Mouse (Mus musculus): ENCODE measurements at regions not wholly inside any gene's neighbourhood (a gene's known extent, or its start where the extent isn't known, plus 50 kb on each side); places are given as distances from the start of the nearest gene placed in this dataset.

DNA sequence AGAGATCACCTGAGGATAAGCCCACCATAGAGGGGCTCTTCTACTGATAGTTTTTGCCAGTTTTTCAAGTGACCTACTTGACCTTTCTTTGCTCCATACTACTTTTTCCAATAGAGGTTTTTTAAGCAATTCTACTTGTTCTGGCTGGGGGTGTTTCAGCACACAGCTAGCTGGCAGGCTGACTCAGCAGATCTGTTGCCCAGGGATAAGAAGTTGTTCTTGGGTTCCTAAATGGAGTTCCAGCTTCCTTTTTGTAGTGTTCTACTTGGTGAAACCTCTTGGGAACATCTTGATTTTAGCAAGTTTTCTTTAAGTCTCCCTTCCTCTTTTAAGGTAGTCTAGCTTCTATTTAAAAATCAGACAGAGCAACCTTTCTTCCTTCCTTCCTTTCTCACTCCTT is 61.0 kb downstream of the 4930474N05Rik start:
- TF ChIP-seq CTCF (IDR thresholded peaks at IDR 0.05; ENCODE audit: low read depth), result no peak
- Histone ChIP-seq H3K9ac (ENCODE audit: low read depth, low read length) (no peak overlapping the region), H3K4me3 (replicated peaks; ENCODE audit: low read depth, low read length) (no peak overlapping the region), H3K9me3 (replicated peaks; ENCODE audit: low read length) (no peaks in the 10 kb centered on the region), H3K27ac (no peak overlapping the region), H3K27me3 (ENCODE audit: insufficient read depth, low read length) (no peaks in the 10 kb centered on the region), H3K4me2 (ENCODE audit: low read length) (no peak overlapping the region), H3K4me1 (replicated peaks; ENCODE audit: insufficient read depth, low read length) (no peaks in the 10 kb centered on the region), H3K36me3 (ENCODE audit: insufficient read depth, low read length) (no peaks in the 10 kb centered on the region)
- ATAC-seq (replicated peaks; ENCODE audit: low FRiP score, low read depth), result no peak
- DNase-seq (ENCODE audit: low spot score), result no peak

DNA sequence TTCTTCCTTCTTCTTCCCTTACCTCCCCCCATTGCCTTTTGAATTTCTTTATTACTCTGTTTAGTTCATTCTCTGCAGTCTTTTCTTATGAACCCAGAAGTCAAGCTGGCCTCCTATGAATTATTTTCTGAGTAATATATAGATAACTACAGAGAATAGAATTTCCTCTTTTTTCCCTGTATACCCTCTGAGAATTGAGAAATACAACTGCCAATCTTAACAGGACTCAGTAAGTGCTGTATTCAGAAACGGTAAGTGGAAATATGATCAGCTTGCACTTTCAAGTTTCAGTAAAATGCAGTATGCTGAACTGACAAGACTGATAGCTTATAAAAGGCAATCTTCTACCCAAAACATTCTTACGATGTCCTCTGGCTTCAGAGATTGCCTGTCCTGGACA is 61.5 kb downstream of the 4930474N05Rik start:
- TF ChIP-seq CTCF (IDR thresholded peaks at IDR 0.05; ENCODE audit: low read depth), result no peak
- 70% methylated on average over 2 of the region's 2 CpGs for WGBS

DNA sequence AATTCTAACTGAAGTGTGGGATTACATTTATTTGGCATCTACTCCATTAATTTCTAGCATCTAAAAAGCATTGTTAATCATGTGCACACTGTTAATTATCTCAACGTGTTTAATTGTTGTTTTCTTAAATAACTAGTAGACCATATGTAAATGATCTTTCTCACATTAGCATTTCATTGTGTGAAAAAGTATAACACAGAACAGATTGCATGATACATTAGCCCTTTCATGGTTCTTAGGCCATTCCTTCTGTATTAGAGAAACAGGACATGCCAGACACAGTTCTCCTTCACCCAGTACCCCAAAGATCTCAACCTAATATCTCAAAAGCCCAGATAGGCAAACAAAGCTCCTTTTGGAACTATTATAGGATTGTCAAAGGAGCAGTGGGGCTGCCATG is 89.0 kb downstream of the 4930474N05Rik start:
- Histone ChIP-seq H3K9me3 (replicated peaks; ENCODE audit: low read length) (no peaks in the 10 kb centered on the region), H3K36me3 (ENCODE audit: insufficient read depth, low read length) (no peaks in the 10 kb centered on the region), H3K27ac (no peak overlapping the region), H3K27me3 (ENCODE audit: insufficient read depth, low read length) (no peaks in the 10 kb centered on the region), H3K9ac (ENCODE audit: low read depth, low read length) (no peak overlapping the region), H3K4me1 (replicated peaks; ENCODE audit: insufficient read depth, low read length) (no peaks in the 10 kb centered on the region), H3K4me2 (ENCODE audit: low read length) (no peak overlapping the region), H3K4me3 (replicated peaks; ENCODE audit: low read depth, low read length) (no peak overlapping the region)
- no peak for TF ChIP-seq CTCF (IDR thresholded peaks at IDR 0.05; ENCODE audit: low read depth)
- no peak for DNase-seq (ENCODE audit: low spot score)
- WGBS, result 47% methylated on average over 1 of the region's 1 CpGs
- no peak for ATAC-seq (replicated peaks; ENCODE audit: low FRiP score, low read depth)

More for the DNA sequence above, 61.5 kb downstream of the 4930474N05Rik start:
- H3K9ac ChIP-seq (ENCODE audit: low read depth, low read length), result no peak overlapping the region
- DNase-seq (ENCODE audit: low spot score), result no peak
- no peaks in the 10 kb centered on the region for H3K9me3 ChIP-seq (replicated peaks; ENCODE audit: low read length)
- no peaks in the 10 kb centered on the region for H3K36me3 ChIP-seq (ENCODE audit: insufficient read depth, low read length)
- no peak overlapping the region for H3K4me2 ChIP-seq (ENCODE audit: low read length)
- no peak overlapping the region for H3K27ac ChIP-seq
- no peak for ATAC-seq (replicated peaks; ENCODE audit: low FRiP score, low read depth)
- H3K4me3 ChIP-seq (replicated peaks; ENCODE audit: low read depth, low read length), result no peak overlapping the region
- H3K4me1 ChIP-seq (replicated peaks; ENCODE audit: insufficient read depth, low read length), result no peaks in the 10 kb centered on the region
- H3K27me3 ChIP-seq (ENCODE audit: insufficient read depth, low read length), result no peaks in the 10 kb centered on the region

DNA sequence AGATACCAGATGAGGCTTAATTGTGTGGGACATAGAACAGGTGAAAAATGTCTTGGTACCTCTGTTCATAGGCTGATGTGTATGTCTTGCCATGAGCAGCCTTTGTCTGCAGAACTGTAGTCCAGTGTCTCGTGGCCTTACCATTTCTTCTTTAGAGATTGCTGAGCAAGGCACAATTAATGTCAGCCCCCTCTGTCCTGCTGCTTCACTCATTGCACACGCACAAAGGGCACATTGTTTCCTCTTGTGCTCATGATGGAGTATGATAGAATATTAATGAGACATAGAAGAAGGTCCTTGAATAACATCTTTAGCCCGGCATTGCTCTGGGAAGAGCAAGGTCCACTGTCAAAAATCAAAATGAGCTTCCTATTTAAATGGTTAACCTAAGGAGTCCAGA is 101.8 kb downstream of the 4930474N05Rik start:
- Histone ChIP-seq H3K27me3 (ENCODE audit: insufficient read depth, low read length) (no peaks in the 10 kb centered on the region), H3K4me2 (ENCODE audit: low read length) (no peak overlapping the region), H3K4me1 (replicated peaks; ENCODE audit: insufficient read depth, low read length) (no peaks in the 10 kb centered on the region), H3K9me3 (replicated peaks; ENCODE audit: low read length) (no peaks in the 10 kb centered on the region), H3K27ac (no peak overlapping the region), H3K4me3 (replicated peaks; ENCODE audit: low read depth, low read length) (no peak overlapping the region), H3K36me3 (ENCODE audit: insufficient read depth, low read length) (no peaks in the 10 kb centered on the region), H3K9ac (ENCODE audit: low read depth, low read length) (no peak overlapping the region)
- DNase-seq (ENCODE audit: low spot score) (no peak), ATAC-seq (replicated peaks; ENCODE audit: low FRiP score, low read depth) (no peak)
- no peak for TF ChIP-seq CTCF (IDR thresholded peaks at IDR 0.05; ENCODE audit: low read depth)
- 61% methylated on average over 3 of the region's 3 CpGs for WGBS

DNA sequence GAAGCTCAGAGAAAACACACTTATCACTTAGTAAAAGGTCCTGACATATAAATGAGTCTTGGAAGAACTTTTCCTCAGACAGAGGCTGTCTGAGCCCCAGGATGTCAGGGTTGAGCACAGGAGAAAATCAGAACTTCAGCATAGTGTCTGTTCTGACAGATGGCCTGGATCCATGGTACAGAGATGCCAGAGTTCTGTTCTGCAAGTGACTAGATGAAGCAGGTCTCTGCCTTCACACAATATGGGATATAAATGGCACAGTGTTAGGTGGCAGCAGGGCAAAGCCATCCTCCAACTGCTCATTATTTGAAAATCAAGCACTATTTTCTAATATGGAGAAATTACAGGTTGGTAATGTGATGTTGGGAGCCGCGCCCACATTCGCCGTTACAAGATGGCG is 103.7 kb downstream of the 4930474N05Rik start:
- Histone ChIP-seq H3K27ac (no peak overlapping the region), H3K4me2 (ENCODE audit: low read length) (no peak overlapping the region), H3K4me1 (replicated peaks; ENCODE audit: insufficient read depth, low read length) (no peaks in the 10 kb centered on the region), H3K4me3 (replicated peaks; ENCODE audit: low read depth, low read length) (no peak overlapping the region), H3K27me3 (ENCODE audit: insufficient read depth, low read length) (no peaks in the 10 kb centered on the region), H3K36me3 (ENCODE audit: insufficient read depth, low read length) (no peaks in the 10 kb centered on the region), H3K9ac (ENCODE audit: low read depth, low read length) (no peak overlapping the region), H3K9me3 (replicated peaks; ENCODE audit: low read length) (no peaks in the 10 kb centered on the region)
- DNase-seq (ENCODE audit: low spot score) (no peak), ATAC-seq (replicated peaks; ENCODE audit: low FRiP score, low read depth) (no peak)
- 96% methylated on average over 5 of the region's 5 CpGs for WGBS
- TF ChIP-seq CTCF (IDR thresholded peaks at IDR 0.05; ENCODE audit: low read depth), result no peak

DNA sequence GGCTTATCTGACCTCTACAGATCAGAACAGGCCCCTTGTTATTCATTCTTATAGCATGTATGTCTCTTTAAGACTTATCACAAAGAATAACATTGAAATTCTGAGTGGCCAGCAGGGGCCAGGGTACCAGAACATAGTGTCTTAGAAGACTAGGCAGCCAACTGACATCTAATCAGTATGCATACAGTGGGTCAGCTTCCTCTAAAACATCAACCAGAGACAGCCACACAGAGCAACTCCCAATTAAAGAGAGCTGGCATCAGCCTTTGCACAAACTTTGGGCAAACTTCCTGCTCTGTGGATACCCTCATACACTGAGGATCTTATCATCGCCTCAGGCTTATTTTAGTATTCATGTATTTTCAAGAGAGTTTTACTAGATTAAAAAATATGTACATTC is 109.1 kb downstream of the 4930474N05Rik start:
- Histone ChIP-seq H3K4me3 (replicated peaks; ENCODE audit: low read depth, low read length) (no peak overlapping the region), H3K9me3 (replicated peaks; ENCODE audit: low read length) (no peaks in the 10 kb centered on the region), H3K9ac (ENCODE audit: low read depth, low read length) (no peak overlapping the region), H3K27me3 (ENCODE audit: insufficient read depth, low read length) (no peaks in the 10 kb centered on the region), H3K4me1 (replicated peaks; ENCODE audit: insufficient read depth, low read length) (no peaks in the 10 kb centered on the region), H3K36me3 (ENCODE audit: insufficient read depth, low read length) (no peaks in the 10 kb centered on the region), H3K27ac (no peak overlapping the region), H3K4me2 (ENCODE audit: low read length) (no peak overlapping the region)
- WGBS, result 93% methylated on average over 1 of the region's 1 CpGs
- no peak for TF ChIP-seq CTCF (IDR thresholded peaks at IDR 0.05; ENCODE audit: low read depth)
- DNase-seq (ENCODE audit: low spot score) (no peak), ATAC-seq (replicated peaks; ENCODE audit: low FRiP score, low read depth) (no peak)

DNA sequence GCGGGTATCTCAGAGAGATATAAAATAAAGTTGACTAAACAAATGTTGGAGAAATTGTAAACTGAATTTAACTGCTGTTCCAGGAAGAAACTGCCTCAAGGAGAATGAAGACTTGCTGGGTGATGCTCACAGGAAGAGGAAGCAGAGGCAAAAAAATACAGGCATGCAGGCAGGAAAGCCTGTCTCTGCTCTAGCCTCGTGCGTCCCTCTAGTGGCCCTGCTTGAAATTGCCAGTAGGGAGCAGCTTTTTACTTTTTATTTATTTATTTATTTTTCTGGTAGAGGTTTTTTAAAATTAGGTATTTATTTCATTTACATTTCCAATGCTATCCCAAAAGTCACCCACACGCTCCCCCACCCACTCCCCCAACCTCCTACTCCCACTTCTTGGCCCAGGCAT is 118.1 kb downstream of the 4930474N05Rik start:
- Histone ChIP-seq H3K27me3 (ENCODE audit: insufficient read depth, low read length) (no peaks in the 10 kb centered on the region), H3K27ac (no peak overlapping the region), H3K9me3 (replicated peaks; ENCODE audit: low read length) (no peaks in the 10 kb centered on the region), H3K4me2 (ENCODE audit: low read length) (no peak overlapping the region), H3K36me3 (ENCODE audit: insufficient read depth, low read length) (no peaks in the 10 kb centered on the region), H3K4me3 (replicated peaks; ENCODE audit: low read depth, low read length) (no peak overlapping the region), H3K4me1 (replicated peaks; ENCODE audit: insufficient read depth, low read length) (no peaks in the 10 kb centered on the region), H3K9ac (ENCODE audit: low read depth, low read length) (no peak overlapping the region)
- 43% methylated on average over 4 of the region's 4 CpGs for WGBS
- ATAC-seq (replicated peaks; ENCODE audit: low FRiP score, low read depth), result no peak
- TF ChIP-seq CTCF (IDR thresholded peaks at IDR 0.05; ENCODE audit: low read depth), result peak; percentile 74
- peak; percentile 67 for DNase-seq (ENCODE audit: low spot score)
